Mouse (Mus musculus): ENCODE data around the gene Pgm1.

Pgm1 gene

GRCm38 (mm10) chr4:99957186-99957585, 28.0 kb downstream of the Pgm1 start:
- DNase-seq (ENCODE audit: low spot score in 2 of 2) = no peak

DNA sequence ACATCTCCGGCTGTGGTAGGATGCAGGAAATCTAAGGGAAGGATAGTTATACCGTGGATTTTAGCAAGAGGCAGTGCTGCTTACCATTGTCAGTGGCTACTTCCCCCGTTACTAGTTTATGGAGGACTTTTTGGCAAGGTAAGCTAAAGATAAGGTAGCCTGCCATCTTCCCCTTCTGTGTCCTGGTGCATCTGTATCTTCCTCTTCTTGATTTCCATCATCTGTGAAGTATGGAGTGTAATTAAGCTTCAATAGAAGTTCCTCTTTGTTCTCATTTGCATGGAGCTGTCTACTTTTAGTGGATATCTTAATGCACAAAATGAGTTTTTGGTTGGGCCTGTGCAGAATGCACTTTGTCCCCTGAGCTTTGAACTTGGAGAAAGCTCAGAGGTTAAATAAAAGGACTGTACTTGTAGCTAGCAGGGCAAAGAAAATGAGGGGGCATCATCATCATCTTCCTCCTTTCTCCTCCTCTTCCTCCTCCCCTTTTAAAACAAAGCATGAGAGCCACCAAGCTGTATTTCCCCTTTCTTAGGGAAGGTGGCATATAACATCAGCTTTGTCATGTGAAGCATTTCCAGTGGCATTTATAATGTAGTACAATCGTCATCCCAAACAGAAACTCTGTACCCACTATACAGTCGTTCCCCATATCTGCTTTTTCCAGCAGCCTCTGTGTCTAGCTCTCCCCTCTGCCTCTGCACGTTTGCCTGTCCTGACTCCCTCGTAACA, 29.0 kb downstream of the Pgm1 start:
- no peak for DNase-seq (ENCODE audit: low spot score in 2 of 2)

DNA sequence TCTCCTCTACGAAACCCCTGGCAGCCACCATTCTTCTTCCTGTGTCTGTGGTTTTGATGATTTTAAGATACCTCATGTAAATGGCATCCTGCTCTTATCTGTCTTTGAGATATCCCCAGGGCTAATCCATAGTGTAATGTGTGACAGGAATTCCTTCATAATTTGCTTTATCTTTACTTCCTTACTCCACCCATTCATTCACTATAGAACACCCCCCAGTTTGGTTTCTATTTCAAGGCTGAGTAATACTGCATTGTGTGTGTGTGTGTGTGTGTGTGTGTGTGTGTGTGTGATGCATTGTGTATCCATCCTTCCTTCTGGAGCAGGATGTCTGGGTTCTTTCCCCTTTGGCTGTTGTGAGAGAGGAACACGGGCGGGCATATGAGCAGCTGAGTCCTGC, 30.1 kb downstream of the Pgm1 start:
- DNase-seq (ENCODE audit: low spot score in 2 of 2) = no peak

DNA sequence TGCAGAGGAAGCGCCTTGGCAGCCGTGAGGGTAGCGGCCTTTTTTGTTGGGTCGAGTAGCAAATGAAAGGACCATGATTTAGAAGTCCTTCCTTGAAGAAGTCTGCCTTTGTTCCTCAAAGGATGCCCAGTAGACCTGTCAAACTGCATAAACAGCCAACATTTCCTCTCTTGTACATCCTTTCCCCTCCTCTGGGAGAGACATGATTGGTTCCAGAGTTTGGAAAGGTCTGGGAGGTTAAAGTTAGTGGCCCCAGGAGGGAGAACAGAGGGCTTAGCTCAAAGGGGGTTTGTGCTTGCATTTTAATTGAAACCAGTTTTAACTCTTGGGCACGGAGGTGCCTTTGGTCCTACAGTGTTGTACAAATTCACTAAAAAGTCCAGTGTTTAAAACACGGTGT, 37.3 kb downstream of the Pgm1 start:
- no peak for DNase-seq (ENCODE audit: low spot score in 2 of 2)

GRCm38 (mm10) chr4:99969328-99969727, 40.1 kb downstream of the Pgm1 start:
- no peak for DNase-seq (ENCODE audit: low spot score in 2 of 2)

GRCm38 (mm10) chr4:99970097-99970496, 40.9 kb downstream of the Pgm1 start:
- DNase-seq (ENCODE audit: low spot score in 2 of 2) = no peak

GRCm38 (mm10) chr4:99972886-99973285, 43.7 kb downstream of the Pgm1 start:
- DNase-seq (ENCODE audit: low spot score in 2 of 2) = no peak

DNA sequence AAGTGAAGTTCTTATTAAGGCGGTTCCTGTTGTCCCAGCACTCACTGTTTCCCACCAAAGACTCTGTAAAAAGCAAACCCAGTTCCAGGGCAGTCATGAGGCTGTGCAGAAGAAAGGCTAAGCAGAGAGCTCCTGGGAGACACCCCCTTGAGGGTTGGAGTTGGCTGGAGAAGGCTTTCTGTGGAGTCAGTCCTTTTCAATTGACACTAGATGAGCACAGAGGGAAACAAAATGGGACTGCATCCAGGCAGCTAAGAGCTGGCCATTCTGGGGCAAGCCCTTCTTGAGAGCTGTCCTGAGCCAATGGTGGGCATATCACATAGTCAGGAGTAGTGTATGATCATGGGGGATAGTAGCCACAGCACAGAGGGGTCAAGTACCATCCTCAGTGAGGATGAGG, 44.7 kb downstream of the Pgm1 start:
- DNase-seq (ENCODE audit: low spot score in 2 of 2) = no peak

- DNase-seq (ENCODE audit: low spot score in 2 of 2) = no peak
These were observed 45.2 kb downstream of the Pgm1 start for GRCm38 (mm10) chr4:99974375-99974774.

DNA sequence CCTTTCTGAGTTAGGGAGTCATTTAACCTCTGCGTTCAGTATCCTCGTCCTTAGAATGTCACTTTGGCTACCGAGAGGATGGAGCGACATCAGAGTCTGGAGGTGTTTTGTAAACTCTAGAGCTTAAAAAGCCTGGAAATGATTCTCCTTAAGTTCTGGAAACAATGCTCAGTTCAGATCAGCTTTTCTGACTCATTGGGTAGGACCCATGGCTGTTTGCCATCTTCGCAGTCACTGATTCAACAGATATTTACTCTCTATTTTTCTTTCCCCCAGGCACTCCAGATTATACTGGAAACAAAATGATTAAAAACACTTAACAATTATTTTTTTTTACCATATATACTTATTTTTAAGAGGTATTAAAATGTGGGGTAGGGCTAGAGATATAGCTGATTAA, 50.1 kb downstream of the Pgm1 start:
- DNase-seq (ENCODE audit: low spot score in 2 of 2) = no peak

GRCm38 (mm10) chr4:99981216-99981615, 52.0 kb downstream of the Pgm1 start:
- no peak for DNase-seq (ENCODE audit: low spot score in 2 of 2)

- no peak for DNase-seq (ENCODE audit: low spot score in 2 of 2)
These were observed 54.6 kb downstream of the Pgm1 start for GRCm38 (mm10) chr4:99983652-99984368.

DNA sequence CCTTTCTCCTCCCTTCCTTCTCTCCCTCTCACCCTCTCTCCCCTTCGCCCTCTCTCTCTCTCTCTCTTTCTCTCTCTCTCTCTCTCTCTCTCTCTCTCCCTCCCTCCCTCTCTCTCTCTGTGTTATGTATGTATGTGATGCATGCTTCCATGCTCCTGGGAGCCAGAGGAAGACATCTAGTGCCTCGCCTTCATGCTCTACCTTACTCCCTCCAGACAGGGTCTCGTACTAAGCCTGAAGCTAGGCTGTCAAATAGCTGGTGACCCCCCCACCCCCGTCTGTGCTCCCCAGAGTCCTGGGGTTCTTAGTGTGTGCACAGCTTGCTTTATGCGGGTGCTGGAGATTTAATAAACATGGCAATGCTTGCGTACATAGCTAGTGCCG, 55.1 kb downstream of the Pgm1 start:
- DNase-seq (ENCODE audit: low spot score in 2 of 2) = no peak

GRCm38 (mm10) chr4:99985086-99985485, 55.9 kb downstream of the Pgm1 start:
- DNase-seq (ENCODE audit: low spot score in 2 of 2) = no peak

- DNase-seq (ENCODE audit: low spot score in 2 of 2) = no peak
These were observed 56.4 kb downstream of the Pgm1 start for GRCm38 (mm10) chr4:99985631-99986030.

GRCm38 (mm10) chr4:99986609-99987008, 57.4 kb downstream of the Pgm1 start:
- no peak for DNase-seq (ENCODE audit: low spot score in 2 of 2)

GRCm38 (mm10) chr4:99988771-99989170, 59.6 kb downstream of the Pgm1 start:
- no peak for DNase-seq (ENCODE audit: low spot score in 2 of 2)

DNA sequence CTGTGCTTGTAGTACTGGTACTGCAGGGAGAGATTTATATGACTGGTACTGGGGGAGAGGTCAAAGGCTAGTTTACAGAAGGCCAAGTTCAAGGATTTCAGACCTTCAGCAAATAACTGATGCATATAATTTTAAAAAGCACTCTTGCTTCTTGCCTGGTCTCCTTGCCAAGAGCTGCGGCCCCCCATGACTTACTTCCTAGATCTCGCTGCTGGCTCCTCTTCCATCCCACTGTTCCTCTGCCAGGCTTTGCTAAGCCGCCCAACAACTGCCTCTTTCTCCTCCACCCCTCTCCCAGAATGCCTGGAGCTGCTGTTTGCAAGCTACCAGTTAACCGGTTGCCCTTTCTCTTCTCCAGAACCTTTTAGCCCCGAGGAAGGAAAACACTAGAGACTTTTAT, 71.8 kb downstream of the Pgm1 start:
- DNase-seq (ENCODE audit: low spot score in 2 of 2) = no peak

- DNase-seq (ENCODE audit: low spot score in 2 of 2) = no peak
These were observed 72.6 kb downstream of the Pgm1 start for GRCm38 (mm10) chr4:100001806-100002205.

DNA sequence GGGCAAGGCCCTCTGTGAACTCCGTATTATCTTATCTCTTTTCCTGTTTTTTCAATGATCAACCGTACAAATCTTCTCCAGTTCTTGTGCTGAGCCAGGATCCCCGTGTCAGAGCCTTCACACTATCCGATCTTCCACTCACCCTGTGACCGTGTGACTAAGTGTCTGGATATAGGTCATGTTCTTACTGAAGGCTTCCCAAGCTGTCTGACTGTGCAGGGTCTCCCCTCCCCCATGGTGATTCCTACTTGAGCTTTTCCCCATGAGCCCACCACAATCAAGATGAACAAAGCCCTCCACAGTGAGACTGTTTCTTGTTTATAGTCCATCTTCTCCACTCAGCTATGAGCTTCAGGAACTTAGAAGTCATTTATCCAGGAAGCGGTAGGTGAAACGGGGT, 78.5 kb downstream of the Pgm1 start:
- DNase-seq (ENCODE audit: low spot score in 2 of 2) = no peak

- DNase-seq (ENCODE audit: low spot score in 2 of 2) = peak in 1 of 2 experiments; percentile 56
These were observed 79.3 kb downstream of the Pgm1 start for GRCm38 (mm10) chr4:100008371-100009090.

- no peak for DNase-seq (ENCODE audit: low spot score in 2 of 2)
These were observed 80.0 kb downstream of the Pgm1 start for GRCm38 (mm10) chr4:100009211-100009678.

DNA sequence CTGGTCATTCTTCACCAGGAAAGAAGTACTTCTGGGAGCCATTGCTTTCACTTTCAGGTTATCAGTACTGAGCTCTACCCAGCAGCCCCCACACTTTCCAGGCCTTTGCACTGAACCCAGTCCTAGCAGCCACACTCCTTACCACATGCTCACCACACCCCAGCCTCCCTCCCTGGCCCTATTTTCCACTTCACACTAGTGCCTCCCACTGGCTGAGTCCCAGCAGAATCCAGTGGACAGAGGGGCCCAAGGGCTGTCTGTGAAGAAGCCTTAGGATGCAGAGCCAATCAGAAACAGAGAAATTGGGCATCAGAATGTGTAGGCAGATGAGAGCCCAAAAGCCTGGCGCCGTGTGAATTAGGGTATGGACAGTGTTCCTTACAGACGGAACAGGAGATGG, 81.7 kb downstream of the Pgm1 start:
- no peak for DNase-seq (ENCODE audit: low spot score in 2 of 2)

Measured in urinary bladder, adult 18-20 months (tissue).